Mouse (Mus musculus) lung, postnatal 0 days (tissue): ENCODE results near the gene Fcgbp. TPM values are rescaled to one million over a fixed set of nuclear protein-coding genes. Genes with fewer than 3 reads are reported as not detected.
A peak's percentile ranks its signal among the peaks of the same experiment; 100 is the strongest.
"Not testable (repeated sequence)": the region's sequence is repeated elsewhere in the genome, so short reads cannot be mapped to it uniquely, and the experiment has no call there.

ENCODE experiments used
- ATAC-seq: fragments of 200-750 bp; cut with Nextera tagmentation; 2 replicates; pipeline ENCODE4 v1.8.0; 2017; ENCODE audit warnings: moderate library complexity
- DNase-seq: peaks from one replicate; pipeline ENCODE4 v3.0.0-alpha.2; 2016; ENCODE audit warnings: low spot score
- H3K27ac ChIP-seq: fragments of 300-500 bp; sonication (generic); 2 replicates; pipeline ENCODE4 v1.5.1; 2014; ENCODE audit warnings: antibody characterized with exemption, mild to moderate bottlenecking, low read length, mixed read lengths
- H3K27me3 ChIP-seq: fragments of 300-500 bp; sonication (generic); replicated peaks from 2 replicates; pipeline ENCODE4 v1.6.1; 2014; ENCODE audit warnings: low read length, mixed read lengths; ENCODE audit not compliant: insufficient read depth
- H3K36me3 ChIP-seq: fragments of 300-500 bp; sonication (generic); 2 replicates; pipeline ENCODE4 v1.6.1; 2014; ENCODE audit warnings: low read length, mixed read lengths; ENCODE audit not compliant: insufficient read depth
- H3K4me1 ChIP-seq: fragments of 300-500 bp; sonication (generic); 2 replicates; pipeline ENCODE4 v1.6.1; 2014; ENCODE audit warnings: antibody characterized with exemption, low read depth, low read length, mixed read lengths; ENCODE audit not compliant: insufficient read depth
- H3K4me2 ChIP-seq: fragments of 300-500 bp; sonication (generic); replicated peaks from 2 replicates; pipeline ENCODE4 v1.6.1; 2014; ENCODE audit warnings: low read depth, mild to moderate bottlenecking, low read length, moderate library complexity, mixed read lengths
- H3K4me3 ChIP-seq: fragments of 300-500 bp; sonication (generic); 2 replicates; pipeline ENCODE4 v1.5.1; 2014; ENCODE audit warnings: low read depth, low read length
- H3K9ac ChIP-seq: fragments of 300-500 bp; sonication (generic); replicated peaks from 2 replicates; pipeline ENCODE4 v1.6.1; 2014; ENCODE audit warnings: low read depth, mild to moderate bottlenecking
- H3K9me3 ChIP-seq: fragments of 300-500 bp; sonication (generic); 2 replicates; pipeline ENCODE4 v1.6.1; 2016; ENCODE audit warnings: low read length, mixed read lengths
- CTCF ChIP-seq: IDR thresholded peaks from 2 replicates; pipeline ENCODE4 v1.5.1; 2016; ENCODE audit warnings: antibody characterized with exemption, mild to moderate bottlenecking
- EP300 ChIP-seq: IDR thresholded peaks from 2 replicates; pipeline ENCODE4 v1.6.1; 2016; ENCODE audit warnings: antibody characterized with exemption, mild to moderate bottlenecking, control low read depth
- WGBS: fragments of 180-500 bp; shearing (Covaris S2); extraction: QIAGEN DNeasy Blood & Tissue Kit; methylation state at CpG from one replicate; pipeline ENCODE4 v1.1.7; 2014; 5-methylcytosine and 5-hydroxymethylcytosine counted together
- polyA plus RNA-seq: library from polyadenylated mRNA; unstranded; fragments of >200 nt; fragmentation: Nextera tagmentation; extraction: Ambion mirVana; gene quantifications from 2 replicates; pipeline ENCODE4 v1.2.1, GENCODE M21; 2015

The Fcgbp gene
- polyA plus RNA-seq, 1 experiment from 2014 or later: 1.9 TPM

DNA sequence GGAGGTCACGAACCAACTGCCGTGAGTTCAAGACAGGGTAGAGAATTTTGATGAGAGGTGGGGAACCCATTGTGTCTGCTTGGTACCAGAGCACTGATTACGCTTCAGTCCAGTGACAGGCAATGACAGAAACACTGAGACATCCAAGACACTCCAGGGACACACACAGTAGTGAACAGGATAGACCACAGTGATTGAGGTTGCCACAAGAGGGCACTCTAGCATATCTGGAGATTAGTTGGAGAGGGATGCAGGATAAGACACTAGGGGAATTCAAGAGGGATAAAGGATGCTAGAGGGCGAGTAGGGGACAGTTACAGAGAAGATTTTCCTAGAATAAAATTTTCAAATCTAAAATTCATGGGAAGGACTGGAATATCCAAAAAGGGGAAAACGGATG lies 66.6 kb downstream of the Fcgbp start:
- Histone ChIP-seq H3K4me3 (no peak overlapping the region), H3K4me1 (no peaks in the 10 kb centered on the region), H3K36me3 (no peaks in the 10 kb centered on the region), H3K27me3 (no peaks in the 10 kb centered on the region), H3K27ac (no peak overlapping the region), H3K9me3 (no peaks in the 10 kb centered on the region), H3K4me2 (no peak overlapping the region), H3K9ac (no peak overlapping the region)
- peak; percentile 24 for DNase-seq
- peak; percentile 68 for TF ChIP-seq CTCF
- no peak for TF ChIP-seq EP300
- 57% methylated on average over 5 of the region's 5 CpGs for WGBS
- ATAC-seq: no peak

- TF ChIP-seq EP300 (no peak), CTCF (peak; percentile 87)
- Histone ChIP-seq H3K36me3 (no peaks in the 10 kb centered on the region), H3K9me3 (no peaks in the 10 kb centered on the region), H3K4me2 (no peak overlapping the region), H3K27me3 (no peaks in the 10 kb centered on the region), H3K4me3 (no peak overlapping the region), H3K9ac (no peak overlapping the region), H3K27ac (no peak overlapping the region), H3K4me1 (no peaks in the 10 kb centered on the region)
- no peak; the same call in 1 of the 2 replicates for ATAC-seq
- DNase-seq: peak; percentile 72
- 17% methylated on average over 3 of the region's 3 CpGs for WGBS
Measured at GRCm38 (mm10) chr7:28148263-28148662, 77.2 kb downstream of the Fcgbp start.

DNA sequence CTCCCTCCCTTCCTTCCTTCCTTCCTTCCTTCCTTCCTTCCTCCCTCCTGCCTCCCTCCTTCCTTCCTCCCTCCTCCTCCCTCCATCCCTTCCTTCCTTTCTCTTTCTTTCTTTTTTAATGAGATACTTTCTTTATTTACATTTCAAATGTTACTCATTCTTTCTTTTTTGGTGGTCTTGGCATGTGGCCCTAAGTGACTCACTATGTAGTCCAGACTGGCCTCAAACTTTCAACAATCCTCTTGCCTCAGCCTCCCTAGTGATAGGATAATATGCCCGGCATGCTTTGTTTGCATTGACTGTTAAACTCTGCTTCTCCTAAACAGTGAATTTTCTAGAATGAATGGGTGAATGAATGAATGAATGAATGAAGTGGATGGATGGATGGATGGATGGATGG lies 78.8 kb downstream of the Fcgbp start:
- H3K36me3 ChIP-seq: no peaks in the 10 kb centered on the region
- TF ChIP-seq CTCF (no peak), EP300 (no peak)
- DNase-seq: no peak
- H3K27ac ChIP-seq: no peak overlapping the region
- ATAC-seq: no peak
- no peak overlapping the region for H3K9ac ChIP-seq
- WGBS: 81% methylated on average over 1 of the region's 1 CpGs
- no peak overlapping the region for H3K4me2 ChIP-seq
- H3K4me1 ChIP-seq: no peaks in the 10 kb centered on the region
- no peaks in the 10 kb centered on the region for H3K27me3 ChIP-seq
- no peaks in the 10 kb centered on the region for H3K9me3 ChIP-seq
- H3K4me3 ChIP-seq: no peak overlapping the region

GRCm38 (mm10) chr7:28151584-28152221 lies 80.7 kb downstream of the Fcgbp start:
- Histone ChIP-seq H3K9ac (no peak overlapping the region), H3K27ac (no peak overlapping the region), H3K9me3 (no peaks in the 10 kb centered on the region), H3K4me3 (no peak overlapping the region), H3K4me2 (no peak overlapping the region), H3K4me1 (no peaks in the 10 kb centered on the region), H3K36me3 (no peaks in the 10 kb centered on the region), H3K27me3 (no peaks in the 10 kb centered on the region)
- DNase-seq (peak; percentile 44), ATAC-seq (no peak)
- WGBS: 16% methylated on average over 13 of the region's 13 CpGs
- TF ChIP-seq EP300 (no peak), CTCF (peak; percentile 76)

DNA sequence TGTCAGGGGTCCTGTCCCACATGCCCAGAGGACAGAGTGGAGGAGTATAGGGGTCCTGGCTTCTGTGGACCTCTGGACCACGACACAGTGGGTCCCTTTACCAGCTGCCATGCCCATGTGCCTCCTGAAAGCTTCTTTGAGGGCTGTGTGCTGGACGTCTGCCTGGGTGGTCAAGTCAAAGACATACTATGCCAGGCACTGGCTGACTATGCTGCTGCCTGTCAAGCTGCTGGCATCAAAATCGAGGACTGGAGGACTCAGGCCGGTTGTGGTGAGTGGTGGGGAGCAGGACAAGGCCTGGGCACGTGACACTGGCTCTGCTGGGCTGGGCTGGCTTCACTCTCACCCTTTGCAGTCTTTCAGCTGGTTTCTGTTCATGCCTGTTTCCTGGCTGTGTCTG lies 82.6 kb downstream of the Fcgbp start:
- 15% methylated on average over 5 of the region's 5 CpGs for WGBS
- H3K36me3 ChIP-seq, DNase-seq, H3K9me3 ChIP-seq, H3K4me1 ChIP-seq, H3K27ac ChIP-seq, H3K9ac ChIP-seq, H3K27me3 ChIP-seq, ATAC-seq, H3K4me2 ChIP-seq, H3K4me3 ChIP-seq: not testable (repeated sequence)

- 30% methylated on average over 6 of the region's 6 CpGs for WGBS
Measured at GRCm38 (mm10) chr7:28159292-28159691, 88.3 kb downstream of the Fcgbp start.

DNA sequence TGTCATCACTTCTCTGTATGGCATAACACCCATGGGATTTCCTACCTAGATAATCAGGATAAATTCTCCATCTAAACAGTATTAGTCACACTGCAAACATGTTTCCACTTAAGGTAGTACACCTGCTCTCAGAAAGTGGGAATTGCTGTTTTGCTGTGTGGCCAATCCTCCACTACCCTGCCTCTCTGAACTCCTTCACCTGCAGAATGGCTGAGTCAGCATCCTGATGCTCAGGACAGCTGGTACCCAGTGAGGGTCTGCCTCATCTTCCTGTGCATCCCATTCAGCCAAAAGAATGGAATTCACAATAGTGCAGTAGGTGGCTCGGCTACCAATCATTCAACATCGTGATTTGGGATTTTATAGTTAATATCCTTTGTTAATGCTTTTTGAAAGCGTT lies 88.9 kb downstream of the Fcgbp start:
- no peak for TF ChIP-seq EP300
- TF ChIP-seq CTCF: no peak

More at GRCm38 (mm10) chr7:28159292-28159691, 88.3 kb downstream of the Fcgbp start:
- H3K9ac ChIP-seq: no peak overlapping the region
- ATAC-seq: peak; percentile 67
- H3K27ac ChIP-seq: no peak overlapping the region
- no peaks in the 10 kb centered on the region for H3K27me3 ChIP-seq
- H3K4me3 ChIP-seq: no peak overlapping the region
- no peaks in the 10 kb centered on the region for H3K9me3 ChIP-seq
- TF ChIP-seq CTCF (no peak), EP300 (no peak)
- H3K4me2 ChIP-seq: no peak overlapping the region
- H3K36me3 ChIP-seq: no peaks in the 10 kb centered on the region
- DNase-seq: peak; percentile 15
- no peaks in the 10 kb centered on the region for H3K4me1 ChIP-seq

More for the DNA sequence above, 88.9 kb downstream of the Fcgbp start:
- H3K9me3 ChIP-seq: no peaks in the 10 kb centered on the region
- no peaks in the 10 kb centered on the region for H3K27me3 ChIP-seq
- WGBS: 78% methylated on average over 3 of the region's 3 CpGs
- DNase-seq: no peak
- no peaks in the 10 kb centered on the region for H3K36me3 ChIP-seq
- no peak overlapping the region for H3K27ac ChIP-seq
- no peaks in the 10 kb centered on the region for H3K4me1 ChIP-seq
- no peak overlapping the region for H3K4me3 ChIP-seq
- H3K4me2 ChIP-seq: no peak overlapping the region
- no peak for ATAC-seq
- H3K9ac ChIP-seq: no peak overlapping the region
